In genomic region chr3:84460952-84461351, GRCm38 (mm10) we compare ENCODE assay signal across 8 mouse cellular contexts. TPM values are rescaled to one million over a fixed set of nuclear protein-coding genes. Genes with fewer than 3 reads are reported as not detected.
DNase-seq lines count a peak whose midpoint lies in the region; ATAC-seq and TF ChIP-seq lines count a peak whose summit lies in the region.

No protein-coding gene starts in this region.

- intact Hi-C loops in left cerebral cortex, postnatal 4 days (cut with DNase I): no loop called here

- no peak for TF ChIP-seq CTCF in lung, adult 2 months (IDR thresholded peaks at IDR 0.05; ENCODE audit: insufficient read depth, low read length)

- H3K4me2 ChIP-seq in midbrain, embryonic 13.5 days (replicated peaks): no peak overlapping the region
- H3K4me2 ChIP-seq in midbrain, embryonic 14.5 days (ENCODE audit: low read length): no peak overlapping the region

- DNase-seq in midbrain, embryonic 14.5 days: no peak
- DNase-seq in kidney, adult 9 months: peak; percentile 74
- DNase-seq in natural killer cell, adult 2 months (ENCODE audit: low spot score in 2 of 2): peak; percentile 6 to 12
- no peak for DNase-seq in left cerebral cortex, postnatal 4 days
- no peak for DNase-seq in right cerebral cortex, adult 18-20 months
- no peak for DNase-seq in lung, adult 2 months

- H3K36me3 ChIP-seq in midbrain, embryonic 13.5 days: no peaks in the 10 kb centered on the region
- H3K36me3 ChIP-seq in midbrain, embryonic 14.5 days (ENCODE audit: control insufficient read depth, insufficient read depth, low read length): no peaks in the 10 kb centered on the region

- no peak for TF ChIP-seq POLR2A in lung, adult 2 months (IDR thresholded peaks at IDR 0.05; ENCODE audit: borderline replicate concordance, extremely low read depth, low read depth, low read length)

- 0 out of 2 replicates have a peak, but pooled peaks have one; percentile 26 for ATAC-seq in midbrain, embryonic 13.5 days
- no peak for ATAC-seq in midbrain, embryonic 14.5 days (ENCODE audit: low FRiP score, low TSS enrichment)
- ATAC-seq in erythroid progenitor cell, adult 5-6 weeks (replicated peaks; ENCODE audit: low FRiP score, poor library complexity, severe bottlenecking): peak; percentile 90

- H3K27ac ChIP-seq in midbrain, embryonic 13.5 days: no peak overlapping the region
- H3K27ac ChIP-seq in midbrain, embryonic 14.5 days (replicated peaks; ENCODE audit: low read depth, low read length): no peak overlapping the region

- no peak overlapping the region for H3K4me3 ChIP-seq in midbrain, embryonic 13.5 days (replicated peaks)
- H3K4me3 ChIP-seq in midbrain, embryonic 14.5 days (replicated peaks; ENCODE audit: low read depth, low read length): no peak overlapping the region
- no peak overlapping the region for H3K4me3 ChIP-seq in lung, adult 2 months (replicated peaks; ENCODE audit: extremely low read depth, low read depth, low read length)

- H3K27me3 ChIP-seq in midbrain, embryonic 13.5 days: 0 out of 2 replicates have a peak, but pooled peaks cover 6% of the 10 kb centered on the region
- H3K27me3 ChIP-seq in midbrain, embryonic 14.5 days (ENCODE audit: control insufficient read depth, insufficient read depth, low read length): no peaks in the 10 kb centered on the region

- H3K4me1 ChIP-seq in midbrain, embryonic 13.5 days (replicated peaks): peaks cover 21% of the 10 kb centered on the region
- H3K4me1 ChIP-seq in midbrain, embryonic 14.5 days (ENCODE audit: control insufficient read depth, insufficient read depth, low read length): peaks cover 3% of the 10 kb centered on the region; the same call in 1 of the 2 replicates
- H3K4me1 ChIP-seq in lung, adult 2 months (ENCODE audit: control insufficient read depth, insufficient read depth, low read length): peaks cover 16% of the 10 kb centered on the region

- no peak overlapping the region for H3K9ac ChIP-seq in midbrain, embryonic 13.5 days (replicated peaks)
- H3K9ac ChIP-seq in midbrain, embryonic 14.5 days (replicated peaks; ENCODE audit: low read length): no peak overlapping the region

- no peaks in the 10 kb centered on the region for H3K9me3 ChIP-seq in midbrain, embryonic 13.5 days
- no peaks in the 10 kb centered on the region for H3K9me3 ChIP-seq in midbrain, embryonic 14.5 days (ENCODE audit: control insufficient read depth, low read length)

- 38% methylated on average over 12 of the region's 12 CpGs for WGBS in midbrain, embryonic 13.5 days
- 40% methylated on average over 12 of the region's 12 CpGs for WGBS in midbrain, embryonic 14.5 days
- WGBS in lung, adult 2 months: 10% methylated on average over 12 of the region's 12 CpGs

RNA-seq across cellular contexts. Expression of gene Fhdc1, which starts 19.3 kb away (rescaled TPM):
- 3.0 and 3.5 TPM in 2 replicates for polyA plus RNA-seq in midbrain, embryonic 13.5 days (2015; fragmentation: Nextera tagmentation; extraction: Ambion mirVana)
- 4.1 and 4.3 TPM in 2 replicates for polyA plus RNA-seq in midbrain, embryonic 14.5 days (2014; fragmentation: Nextera tagmentation; extraction: Ambion mirVana)
- 417 and 527 TPM in 2 replicates for total RNA-seq in erythroid progenitor cell, adult 5-6 weeks (2015; ENCODE audit: low replicate concordance)
- total RNA-seq in erythroid progenitor cell, adult 5-6 weeks (2017; ENCODE audit: low replicate concordance): 189 and 211 TPM in 2 replicates
- total RNA-seq in left cerebral cortex, postnatal 4 days (2021): 1 to 10 TPM; 3.3 to 5.2 TPM
- 10.3 and 13.3 TPM in 2 replicates for polyA plus RNA-seq in lung, adult 2 months (2012; rRNA removed)

Comparison
In these comparisons a context has a peak if more than half of its experiments do, and no peak if none do; other contexts are left out.
1. DNase-seq: peak in kidney, adult 9 months (single experiment) and natural killer cell, adult 2 months (2 of 2); none in midbrain, embryonic 14.5 days (single experiment), left cerebral cortex, postnatal 4 days (single experiment), right cerebral cortex, adult 18-20 months (single experiment) and lung, adult 2 months (single experiment).